Mouse (Mus musculus) heart, postnatal 0 days (tissue): ENCODE measurements around the gene Mob4.

Experiments
- CTCF ChIP-seq: IDR thresholded peaks from 2 replicates; pipeline ENCODE4 v1.5.1; 2016; ENCODE audit warnings: antibody characterized with exemption, control low read depth, low read depth
- EP300 ChIP-seq: IDR thresholded peaks from 2 replicates; pipeline ENCODE4 v1.6.1; 2016; ENCODE audit warnings: antibody characterized with exemption, low read depth

DNA sequence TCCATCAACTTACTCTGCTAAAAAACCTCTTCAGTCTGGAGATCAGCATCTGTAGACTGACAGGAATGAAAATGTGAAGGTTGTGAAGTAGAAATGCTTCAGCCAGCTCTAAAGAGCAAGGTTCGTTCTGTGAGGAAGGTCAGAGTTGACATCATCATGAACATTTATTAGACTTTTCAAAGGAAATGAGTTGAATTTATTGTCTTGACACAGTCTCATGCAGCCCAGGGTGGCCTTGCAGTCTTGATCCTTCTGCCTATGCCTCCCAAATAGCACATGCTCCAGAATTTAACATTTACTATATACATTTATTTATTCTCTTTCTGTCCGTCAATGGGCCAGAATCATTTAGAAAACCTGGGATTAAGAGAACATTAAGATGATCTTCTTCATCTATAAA, 7.5 kb upstream of the Mob4 start:
- TF ChIP-seq CTCF (no peak), EP300 (no peak)
